Mouse (Mus musculus) thymus, adult 2 months (tissue): ENCODE results near the gene Agpat2. TPM values are rescaled to one million over a fixed set of nuclear protein-coding genes. Genes with fewer than 3 reads are reported as not detected.

Experiments
- DNase-seq: peaks from one replicate; pipeline ENCODE4 v3.0.0; 2021
- H3K27ac ChIP-seq: fragments of 200-500 bp; 2 replicates; pipeline ENCODE4 v1.5.1; 2012; ENCODE audit warnings: low read length, control low read depth; ENCODE audit not compliant: control insufficient read depth, insufficient read depth
- H3K27me3 ChIP-seq: fragments of 200-500 bp; 2 replicates; pipeline ENCODE4 v1.6.1; 2012; ENCODE audit warnings: mild to moderate bottlenecking, low read length, moderate library complexity, mixed read lengths; ENCODE audit not compliant: control insufficient read depth, insufficient read depth
- H3K36me3 ChIP-seq: fragments of 200-500 bp; 2 replicates; pipeline ENCODE4 v1.6.1; 2012; ENCODE audit warnings: mild to moderate bottlenecking, low read length, moderate library complexity; ENCODE audit not compliant: control insufficient read depth, insufficient read depth
- H3K4me1 ChIP-seq: fragments of 200-500 bp; replicated peaks from 2 replicates; pipeline ENCODE4 v1.6.1; 2012; ENCODE audit warnings: low read length; ENCODE audit not compliant: control insufficient read depth, insufficient read depth
- H3K4me3 ChIP-seq: fragments of 200-500 bp; 2 replicates; pipeline ENCODE4 v1.5.1; 2012; ENCODE audit warnings: mild to moderate bottlenecking, low read length, control low read depth, moderate library complexity; ENCODE audit not compliant: control insufficient read depth, insufficient read depth
- CTCF ChIP-seq: fragments of 200-500 bp; IDR thresholded peaks from 2 replicates; pipeline ENCODE4 v1.5.1; 2012; ENCODE audit warnings: mild to moderate bottlenecking, control low read depth, low read length, moderate library complexity, borderline replicate concordance; ENCODE audit not compliant: control insufficient read depth, poor library complexity, insufficient read depth; ENCODE audit errors: extremely low read depth
- POLR2A ChIP-seq: fragments of 200-500 bp; IDR thresholded peaks from 2 replicates; pipeline ENCODE4 v1.6.1; 2012; ENCODE audit warnings: mild to moderate bottlenecking, low read length, control low read depth, moderate library complexity; ENCODE audit not compliant: control insufficient read depth, poor library complexity, insufficient read depth; ENCODE audit errors: extremely low read depth
- WGBS: fragments of 180-500 bp; shearing (Covaris S2); methylation state at CpG from one replicate; pipeline ENCODE4 v1.1.7; 2018; 5-methylcytosine and 5-hydroxymethylcytosine counted together
- polyA plus RNA-seq: library from polyadenylated mRNA; depleted of rRNA; stranded (reverse); fragments of >200 nt; gene quantifications from 2 replicates; pipeline ENCODE4 v1.2.3, GENCODE M21; 2012

Gene Agpat2
- polyA plus RNA-seq, 1 experiment = 89.3 TPM

DNA sequence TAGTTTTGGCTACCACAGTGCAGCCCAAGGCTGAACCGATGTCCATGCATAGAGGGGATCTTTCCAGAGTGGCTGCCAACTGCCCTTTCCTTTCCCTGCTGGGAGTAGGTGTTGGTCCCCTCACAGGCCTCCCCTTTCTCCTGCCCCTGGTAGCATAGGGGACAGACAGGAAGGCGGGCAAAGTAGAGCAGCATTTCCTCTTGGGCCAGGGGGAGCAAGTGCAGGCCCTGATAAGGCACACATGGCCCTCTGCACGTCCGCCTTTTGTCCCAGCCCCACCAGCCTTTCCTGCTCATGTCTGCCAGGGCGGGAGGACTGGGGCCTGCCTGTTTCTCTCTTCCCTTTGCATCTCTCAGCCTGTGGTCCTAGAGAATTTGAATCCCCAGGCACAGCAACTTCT, 32.4 kb downstream of the Agpat2 start:
- Histone ChIP-seq H3K27me3 (no peaks in the 10 kb centered on the region), H3K4me3 (no peak overlapping the region), H3K4me1 (no peaks in the 10 kb centered on the region), H3K27ac (no peak overlapping the region), H3K36me3 (no peaks in the 10 kb centered on the region)
- TF ChIP-seq CTCF (no peak), POLR2A (no peak)
- DNase-seq = no peak
- 67% methylated on average over 5 of the region's 5 CpGs for WGBS

- no peak for TF ChIP-seq POLR2A
- TF ChIP-seq CTCF = no peak
- WGBS = 66% methylated on average over 9 of the region's 9 CpGs
- Histone ChIP-seq H3K4me1 (no peaks in the 10 kb centered on the region), H3K4me3 (no peak overlapping the region), H3K27ac (no peak overlapping the region), H3K27me3 (no peaks in the 10 kb centered on the region), H3K36me3 (no peaks in the 10 kb centered on the region)
- no peak for DNase-seq
These were observed 32.8 kb downstream of the Agpat2 start for GRCm38 (mm10) chr2:26571400-26571799.

GRCm38 (mm10) chr2:26570034-26570433, 34.2 kb downstream of the Agpat2 start:
- TF ChIP-seq CTCF (peak; percentile 67; the same call in 1 of the 2 replicates), POLR2A (no peak)
- Histone ChIP-seq H3K27me3 (no peaks in the 10 kb centered on the region), H3K4me3 (no peak overlapping the region), H3K27ac (no peak overlapping the region), H3K4me1 (peaks cover 3% of the 10 kb centered on the region), H3K36me3 (no peaks in the 10 kb centered on the region)
- 46% methylated on average over 3 of the region's 3 CpGs for WGBS
- DNase-seq = peak; percentile 66

DNA sequence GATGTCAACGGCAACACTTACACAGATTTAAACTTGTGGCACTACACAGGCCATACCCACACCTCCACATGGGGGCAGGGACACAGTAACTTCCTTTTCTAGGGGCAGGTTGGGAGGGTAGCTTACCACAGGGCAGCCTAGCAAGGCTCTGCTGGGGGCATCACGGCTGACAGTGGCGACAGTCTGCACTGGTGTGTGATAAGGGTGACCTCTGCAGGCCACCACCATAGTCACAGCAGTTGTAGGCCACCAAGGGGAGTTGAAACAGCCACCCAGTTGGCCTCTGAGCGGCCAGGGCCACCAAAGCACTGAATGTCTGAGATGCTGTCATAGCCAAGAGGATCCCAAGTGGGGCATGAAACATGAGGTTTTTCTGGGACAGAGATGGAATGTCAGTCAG, 38.0 kb downstream of the Agpat2 start:
- peak; percentile 78 for DNase-seq
- WGBS = 9% methylated on average over 4 of the region's 4 CpGs
- Histone ChIP-seq H3K4me3 (no peak overlapping the region), H3K27me3 (no peaks in the 10 kb centered on the region), H3K27ac (no peak overlapping the region), H3K4me1 (peaks cover 10% of the 10 kb centered on the region), H3K36me3 (no peaks in the 10 kb centered on the region)
- TF ChIP-seq POLR2A (no peak), CTCF (peak; percentile 85; the same call in 1 of the 2 replicates)

DNA sequence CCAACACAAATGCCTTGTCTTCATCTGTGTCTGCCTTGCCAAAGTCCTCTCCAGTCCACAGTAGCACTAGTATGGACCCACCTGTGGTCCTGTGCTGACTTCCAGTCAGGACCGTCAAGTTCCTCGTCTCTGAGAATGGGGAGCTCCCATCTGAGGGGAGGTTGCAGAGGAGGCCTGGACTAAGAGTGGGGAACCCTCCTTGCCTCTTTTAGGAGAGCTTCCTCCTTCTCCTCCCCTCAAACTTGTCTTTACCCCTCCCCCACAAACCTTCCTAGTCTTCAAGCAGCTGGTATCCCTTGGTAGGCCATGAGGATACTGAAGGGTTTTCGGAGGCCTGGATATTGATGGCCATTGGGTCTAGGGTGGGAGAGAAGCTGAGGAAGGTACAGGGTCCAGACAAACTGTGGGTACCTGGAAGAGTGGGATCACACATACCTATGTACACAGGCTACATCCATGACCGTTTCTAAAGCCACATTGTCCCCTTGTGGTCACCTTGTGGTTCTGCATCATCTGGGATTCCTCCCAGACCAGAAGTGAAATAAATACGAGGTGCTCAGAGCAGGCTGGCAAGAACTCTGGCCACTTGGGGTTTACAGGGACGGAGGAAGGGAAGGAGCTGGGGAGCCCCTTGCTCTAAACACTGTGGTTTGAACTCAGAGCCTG, 42.7 kb downstream of the Agpat2 start:
- WGBS = 49% methylated on average over 6 of the region's 6 CpGs
- H3K4me3 ChIP-seq = no peak overlapping the region
- H3K27ac ChIP-seq = no peak overlapping the region
- no peaks in the 10 kb centered on the region for H3K36me3 ChIP-seq
- peaks cover 29% of the 10 kb centered on the region for H3K4me1 ChIP-seq
- peak; percentile 35 for DNase-seq
- no peaks in the 10 kb centered on the region for H3K27me3 ChIP-seq
- TF ChIP-seq CTCF = no peak
- no peak for TF ChIP-seq POLR2A

GRCm38 (mm10) chr2:26560506-26560905, 43.7 kb downstream of the Agpat2 start:
- Histone ChIP-seq H3K36me3 (no peaks in the 10 kb centered on the region), H3K27ac (no peak overlapping the region), H3K4me3 (no peak overlapping the region), H3K4me1 (peaks cover 32% of the 10 kb centered on the region), H3K27me3 (no peaks in the 10 kb centered on the region)
- no peak for TF ChIP-seq POLR2A
- no peak for TF ChIP-seq CTCF
- no peak for DNase-seq
- 87% methylated on average over 5 of the region's 5 CpGs for WGBS
